Mouse (Mus musculus): ENCODE data around the gene Nfya.

- TF ChIP-seq POLR2A (IDR thresholded peaks at IDR 0.05; ENCODE audit: low read depth, low read length), result no peak
- TF ChIP-seq CTCF (conservative IDR thresholded peaks at IDR 0.05 in 1 of 2, IDR thresholded peaks at IDR 0.05 in 1 of 2; ENCODE audit: low read depth in 2 of 2, low read length in 2 of 2), result no peak
- TF ChIP-seq PAX5 (IDR thresholded peaks at IDR 0.05; ENCODE audit: low read length), result no peak
- TF ChIP-seq ZNF384 (IDR thresholded peaks at IDR 0.05; ENCODE audit: low read depth, low read length), result no peak
- TF ChIP-seq USF1 (IDR thresholded peaks at IDR 0.05; ENCODE audit: low read depth, low read length), result no peak
- TF ChIP-seq RAD21 (IDR thresholded peaks at IDR 0.05; ENCODE audit: low read depth, low read length), result no peak
These were observed 30.7 kb downstream of the Nfya start for GRCm38 (mm10) chr17:48379050-48379449.
